Mouse (Mus musculus) layer of hippocampus, adult 2 months (tissue): ENCODE data around the gene Psmb3. TPM values are rescaled to one million over a fixed set of nuclear protein-coding genes. Genes with fewer than 3 reads are reported as not detected.

Experiments
- DNase-seq, 2 experiments: peaks; one replicate each; pipeline ENCODE4 v3.0.0; 2022; ENCODE audit warnings: low spot score in 2 of 2
- H3K27ac ChIP-seq: fragments of 200-600 bp; 2 replicates; pipeline ENCODE4 v1.8.1; 2022
- H3K4me3 ChIP-seq: fragments of 200-600 bp; 2 replicates; pipeline ENCODE4 v1.8.1; 2022; ENCODE audit warnings: mild to moderate bottlenecking
- CTCF ChIP-seq: fragments of 200-600 bp; conservative IDR thresholded peaks from 2 replicates; pipeline ENCODE4 v1.8.1; 2022; ENCODE audit warnings: antibody characterized with exemption, mild to moderate bottlenecking, moderate library complexity
- total RNA-seq, 2 experiments: library from RNA; stranded (reverse); gene quantifications; 2 replicates each; pipeline ENCODE4 v1.2.3; 2021

Gene Psmb3
- total RNA-seq, 2 experiments from 2014 or later = 128 to 133 TPM

GRCm38 (mm10) chr11:97662207-97662892, 40.8 kb upstream of the Psmb3 start:
- H3K27ac ChIP-seq = peak overlapping the region; percentile 74
- peak overlapping the region; percentile 55 for H3K4me3 ChIP-seq
- TF ChIP-seq CTCF = no peak
- DNase-seq = no peak

DNA sequence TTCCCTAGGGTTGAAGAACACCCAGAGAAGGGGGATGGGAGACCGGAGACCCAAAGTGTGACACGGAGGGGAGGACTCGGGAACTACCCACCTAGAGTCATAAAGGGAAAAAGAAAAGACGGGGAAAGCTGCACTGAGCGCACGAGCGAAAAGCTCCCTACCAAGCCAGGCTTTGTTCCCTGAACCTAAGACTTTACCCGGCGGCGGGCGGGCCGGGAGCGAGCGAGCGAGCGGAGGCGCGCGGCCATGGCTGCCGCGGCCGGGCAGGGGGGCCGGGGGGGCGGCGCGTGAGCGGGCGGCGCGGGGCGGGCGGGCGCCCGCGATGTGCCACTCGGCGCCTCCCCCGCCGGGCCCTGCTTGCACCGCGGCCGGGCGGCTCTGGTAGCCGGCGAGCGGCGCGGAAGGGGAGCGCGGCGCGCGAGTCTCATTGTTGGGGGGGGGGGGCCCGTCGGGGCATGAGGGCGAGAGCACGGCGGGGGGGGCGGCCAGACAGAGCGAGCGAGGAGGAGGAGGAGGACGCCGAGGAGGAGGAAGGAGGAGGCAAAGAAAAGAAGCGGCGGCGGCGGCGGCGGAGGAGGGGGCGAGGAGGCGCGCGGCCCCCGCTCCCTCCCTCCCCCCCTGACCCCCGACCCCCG, 40.2 kb upstream of the Psmb3 start, which contains the start of gene Mllt6:
TSS of gene Mllt6 (plus strand) at position 522 of the 635 bp plus-strand sequence.
- H3K27ac ChIP-seq = peak within 1 kb of the TSS; percentile 92
- no peak for TF ChIP-seq CTCF
- peak; percentile 68 to 74 for DNase-seq
- H3K4me3 ChIP-seq = peak within 1 kb of the TSS; percentile 76

DNA sequence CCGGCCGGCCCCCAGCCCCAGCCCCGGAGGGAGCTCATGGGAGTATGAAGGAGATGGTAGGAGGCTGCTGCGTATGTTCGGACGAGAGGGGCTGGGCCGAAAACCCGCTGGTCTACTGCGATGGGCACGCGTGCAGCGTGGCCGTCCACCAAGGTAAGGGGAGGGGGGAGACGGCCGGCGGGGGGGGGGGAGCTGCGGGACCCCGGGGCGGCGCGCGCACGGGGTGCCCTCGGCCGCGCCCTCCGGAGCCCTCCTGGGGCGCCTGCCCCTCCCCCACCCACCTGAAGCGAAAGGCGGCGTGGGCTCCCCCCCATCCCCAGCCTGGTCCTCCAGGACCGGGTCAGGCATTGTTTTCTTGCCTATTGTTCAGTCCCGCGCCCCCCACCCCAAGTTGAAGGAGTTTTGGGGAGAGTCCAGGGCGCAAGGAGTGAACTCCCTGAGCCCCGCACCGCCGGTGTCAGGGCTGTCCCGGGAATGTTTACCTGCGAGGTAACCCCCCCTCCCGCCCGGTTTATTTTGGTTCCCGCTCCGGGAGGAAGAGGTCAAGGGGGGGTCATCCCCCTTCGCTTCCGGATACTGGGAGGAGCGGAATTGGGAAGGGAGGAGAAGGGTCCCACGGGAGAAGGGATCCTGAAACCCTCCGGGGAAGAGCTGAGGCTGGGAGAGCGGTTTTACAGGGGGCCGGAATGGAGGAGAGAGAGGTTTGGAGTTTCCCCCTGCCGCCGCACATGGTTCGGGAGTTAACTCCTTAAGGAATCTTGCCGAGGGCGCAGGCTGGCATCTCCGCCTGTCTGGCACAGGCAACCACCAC, 39.5 kb upstream of the Psmb3 start:
- no peak for DNase-seq
- no peak for TF ChIP-seq CTCF
- Histone ChIP-seq H3K27ac (peak overlapping the region; percentile 92), H3K4me3 (peak overlapping the region; percentile 76)

DNA sequence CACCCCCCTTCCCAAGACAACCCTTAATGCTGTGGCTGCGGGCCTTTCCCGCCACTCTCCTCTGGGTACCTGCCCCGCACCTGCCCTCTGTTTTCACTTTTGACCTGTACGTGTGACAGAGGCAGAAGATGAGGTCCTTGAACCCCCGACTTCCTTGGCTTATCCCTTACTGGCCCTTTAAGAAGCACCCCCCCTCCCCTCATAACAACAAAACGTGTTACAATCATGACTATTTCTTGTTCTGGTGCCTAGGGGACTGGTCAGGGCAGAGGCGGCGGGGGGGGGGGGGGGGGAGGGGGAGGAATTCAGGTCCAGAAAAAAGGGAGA, 38.9 kb upstream of the Psmb3 start:
- H3K27ac ChIP-seq = peak overlapping the region; percentile 92
- TF ChIP-seq CTCF = no peak
- DNase-seq = no peak
- H3K4me3 ChIP-seq = peak overlapping the region; percentile 76

DNA sequence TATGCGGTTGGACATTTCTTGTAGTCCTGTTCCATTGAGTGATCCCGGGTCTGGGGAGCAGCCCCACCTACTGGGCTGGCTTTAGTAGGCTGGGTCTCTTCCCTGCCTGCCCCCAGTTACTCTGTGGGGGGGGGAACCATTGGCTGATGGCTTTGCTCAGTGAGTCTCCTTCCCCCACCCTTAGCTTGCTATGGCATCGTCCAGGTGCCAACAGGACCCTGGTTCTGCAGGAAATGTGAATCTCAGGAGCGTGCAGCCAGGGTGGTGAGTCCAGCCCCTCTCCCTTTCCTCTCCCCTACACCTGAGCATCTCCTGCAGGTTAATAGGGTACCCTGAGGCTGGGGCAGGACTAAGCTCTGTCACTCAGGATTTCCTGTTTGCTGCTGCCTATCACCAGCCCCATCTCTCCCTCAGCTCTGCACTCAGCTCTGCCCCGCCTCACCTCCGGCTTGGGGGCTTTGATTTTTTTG, 38.4 kb upstream of the Psmb3 start:
- no peak for DNase-seq
- TF ChIP-seq CTCF = peak; percentile 44
- H3K4me3 ChIP-seq = peak overlapping the region; percentile 76
- no peak overlapping the region for H3K27ac ChIP-seq

DNA sequence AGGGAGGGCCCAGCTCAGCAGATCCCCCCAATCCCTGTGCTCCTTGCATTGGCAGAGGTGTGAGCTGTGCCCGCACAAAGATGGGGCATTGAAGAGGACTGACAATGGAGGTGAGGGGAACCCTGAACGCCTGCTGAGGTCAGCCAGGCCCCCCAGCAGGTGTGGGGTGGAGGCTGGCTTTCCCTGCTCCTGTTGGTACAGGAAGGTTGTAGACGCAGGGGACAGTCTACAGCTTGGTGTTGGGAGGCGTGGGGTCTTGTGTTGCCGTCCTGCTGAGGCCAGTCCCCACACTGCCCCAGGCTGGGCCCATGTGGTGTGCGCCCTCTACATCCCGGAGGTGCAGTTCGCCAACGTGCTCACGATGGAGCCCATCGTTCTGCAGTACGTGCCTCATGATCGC, 37.8 kb upstream of the Psmb3 start:
- DNase-seq = no peak
- no peak for TF ChIP-seq CTCF
- no peak overlapping the region for H3K27ac ChIP-seq
- no peak overlapping the region for H3K4me3 ChIP-seq

- H3K27ac ChIP-seq = no peak overlapping the region
- no peak overlapping the region for H3K4me3 ChIP-seq
- peak; percentile 71 for TF ChIP-seq CTCF
- DNase-seq = no peak
These were observed 37.0 kb upstream of the Psmb3 start for GRCm38 (mm10) chr11:97666221-97666620.

- Histone ChIP-seq H3K4me3 (no peak overlapping the region), H3K27ac (no peak overlapping the region)
- DNase-seq = no peak
- TF ChIP-seq CTCF = no peak
These were observed 36.4 kb upstream of the Psmb3 start for GRCm38 (mm10) chr11:97666794-97667193.

- Histone ChIP-seq H3K27ac (no peak overlapping the region), H3K4me3 (no peak overlapping the region)
- TF ChIP-seq CTCF = no peak
- DNase-seq = no peak
These were observed 35.0 kb upstream of the Psmb3 start for GRCm38 (mm10) chr11:97668160-97668559.

DNA sequence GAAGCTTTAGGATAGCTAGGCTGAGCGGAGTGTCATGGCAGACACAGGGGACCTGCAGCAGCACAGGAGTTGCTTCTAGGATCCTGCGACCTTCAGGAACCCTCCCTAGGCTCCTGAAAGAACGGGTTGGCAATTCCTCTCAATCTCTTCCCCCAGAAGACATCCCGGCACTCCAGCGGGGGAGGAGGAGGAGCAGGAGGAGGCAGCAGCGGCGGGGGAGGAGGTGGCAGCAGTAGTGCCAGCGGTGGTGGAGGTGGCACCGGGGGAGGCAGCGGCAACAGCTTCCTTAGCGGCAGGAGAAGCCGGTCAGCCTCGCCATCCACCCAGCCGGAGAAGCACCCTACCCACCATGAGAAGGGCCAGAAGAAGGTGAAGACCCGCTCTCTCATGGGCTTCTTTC, 33.9 kb upstream of the Psmb3 start:
- H3K27ac ChIP-seq = peak overlapping the region; percentile 48; the same call in 1 of the 2 replicates
- TF ChIP-seq CTCF = no peak
- H3K4me3 ChIP-seq = no peak overlapping the region
- no peak for DNase-seq

GRCm38 (mm10) chr11:97669829-97670228, 33.4 kb upstream of the Psmb3 start:
- Histone ChIP-seq H3K4me3 (no peak overlapping the region), H3K27ac (peak overlapping the region; percentile 48; the same call in 1 of the 2 replicates)
- no peak for TF ChIP-seq CTCF
- DNase-seq = peak in 1 of 2 experiments; percentile 58

DNA sequence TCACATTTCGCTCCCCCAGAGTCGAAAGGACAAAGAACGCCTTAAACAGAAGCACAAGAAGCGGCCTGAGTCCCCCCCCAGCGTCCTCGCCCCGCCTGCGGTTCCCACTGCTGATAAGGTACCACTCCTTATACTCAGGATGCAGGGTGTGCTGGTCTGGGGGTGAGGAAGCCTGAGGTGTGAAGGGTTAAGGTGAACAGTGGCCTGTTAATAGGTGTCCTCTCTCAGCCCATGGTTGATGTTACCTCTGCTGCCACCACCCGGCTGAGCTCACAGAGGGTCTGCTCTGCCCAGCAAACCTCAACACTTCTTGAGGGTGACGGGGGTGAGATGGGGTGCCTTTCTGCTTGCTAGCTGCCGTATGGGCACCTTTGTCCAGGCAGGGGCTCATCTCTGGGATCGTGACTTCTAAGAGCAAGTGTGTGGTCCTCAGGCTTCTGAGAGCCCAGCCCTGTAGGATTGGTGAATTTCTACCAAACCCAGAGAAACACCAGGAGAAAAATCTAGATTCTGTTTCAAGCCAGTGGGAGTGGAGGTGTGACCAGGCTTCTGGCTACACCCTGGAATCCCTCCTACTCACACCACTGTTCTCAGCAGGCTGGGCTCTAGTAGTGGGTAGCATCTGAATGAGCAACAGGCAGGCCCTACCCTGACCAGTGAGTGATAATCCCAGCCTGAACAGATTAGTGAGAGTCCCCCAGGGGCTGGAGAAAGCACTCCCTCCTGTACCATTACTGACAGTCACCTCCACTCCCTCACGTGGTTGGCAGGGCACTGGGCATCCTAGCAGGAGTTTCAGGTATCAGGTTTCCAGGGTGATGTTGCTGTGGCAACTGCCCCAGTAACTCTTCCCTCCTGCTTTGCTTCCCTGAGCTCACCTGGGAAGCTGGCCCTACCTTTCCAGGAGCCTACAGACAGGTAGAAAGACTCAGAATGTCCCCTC, 32.7 kb upstream of the Psmb3 start:
- DNase-seq = no peak
- Histone ChIP-seq H3K4me3 (no peak overlapping the region), H3K27ac (0 out of 2 replicates have a peak overlapping the region, but pooled peaks have one; percentile 10)
- peak; percentile 19; the same call in 1 of the 2 replicates for TF ChIP-seq CTCF

- DNase-seq = no peak
- Histone ChIP-seq H3K4me3 (no peak overlapping the region), H3K27ac (no peak overlapping the region)
- no peak for TF ChIP-seq CTCF
These were observed 32.0 kb upstream of the Psmb3 start for GRCm38 (mm10) chr11:97671177-97671527.
